Mouse (Mus musculus) thymus, adult 2 months (tissue): ENCODE measurements around the gene Csnk1g2. TPM values are rescaled to one million over a fixed set of nuclear protein-coding genes. Genes with fewer than 3 reads are reported as not detected.

Experiments used
- DNase-seq: peaks from one replicate; pipeline ENCODE4 v3.0.0; 2021
- H3K27ac ChIP-seq: fragments of 200-500 bp; 2 replicates; pipeline ENCODE4 v1.5.1; 2012; ENCODE audit warnings: low read length, control low read depth; ENCODE audit not compliant: control insufficient read depth, insufficient read depth
- H3K27me3 ChIP-seq: fragments of 200-500 bp; 2 replicates; pipeline ENCODE4 v1.6.1; 2012; ENCODE audit warnings: mild to moderate bottlenecking, low read length, moderate library complexity, mixed read lengths; ENCODE audit not compliant: control insufficient read depth, insufficient read depth
- H3K36me3 ChIP-seq: fragments of 200-500 bp; 2 replicates; pipeline ENCODE4 v1.6.1; 2012; ENCODE audit warnings: mild to moderate bottlenecking, low read length, moderate library complexity; ENCODE audit not compliant: control insufficient read depth, insufficient read depth
- H3K4me1 ChIP-seq: fragments of 200-500 bp; replicated peaks from 2 replicates; pipeline ENCODE4 v1.6.1; 2012; ENCODE audit warnings: low read length; ENCODE audit not compliant: control insufficient read depth, insufficient read depth
- H3K4me3 ChIP-seq: fragments of 200-500 bp; 2 replicates; pipeline ENCODE4 v1.5.1; 2012; ENCODE audit warnings: mild to moderate bottlenecking, low read length, control low read depth, moderate library complexity; ENCODE audit not compliant: control insufficient read depth, insufficient read depth
- CTCF ChIP-seq: fragments of 200-500 bp; IDR thresholded peaks from 2 replicates; pipeline ENCODE4 v1.5.1; 2012; ENCODE audit warnings: mild to moderate bottlenecking, control low read depth, low read length, moderate library complexity, borderline replicate concordance; ENCODE audit not compliant: control insufficient read depth, poor library complexity, insufficient read depth; ENCODE audit errors: extremely low read depth
- POLR2A ChIP-seq: fragments of 200-500 bp; IDR thresholded peaks from 2 replicates; pipeline ENCODE4 v1.6.1; 2012; ENCODE audit warnings: mild to moderate bottlenecking, low read length, control low read depth, moderate library complexity; ENCODE audit not compliant: control insufficient read depth, poor library complexity, insufficient read depth; ENCODE audit errors: extremely low read depth
- WGBS: fragments of 180-500 bp; shearing (Covaris S2); methylation state at CpG from one replicate; pipeline ENCODE4 v1.1.7; 2018; 5-methylcytosine and 5-hydroxymethylcytosine counted together
- polyA plus RNA-seq: library from polyadenylated mRNA; depleted of rRNA; stranded (reverse); fragments of >200 nt; gene quantifications from 2 replicates; pipeline ENCODE4 v1.2.3, GENCODE M21; 2012

Csnk1g2 gene
- polyA plus RNA-seq, 1 experiment, result 492 TPM

GRCm38 (mm10) chr10:80608435-80608834 lies 14.2 kb upstream of the Csnk1g2 start:
- no peak overlapping the region for H3K4me3 ChIP-seq
- H3K27me3 ChIP-seq, result no peaks in the 10 kb centered on the region
- no peak overlapping the region for H3K27ac ChIP-seq
- DNase-seq, result no peak
- no peak for TF ChIP-seq CTCF
- no peak for TF ChIP-seq POLR2A
- 99% methylated on average over 3 of the region's 3 CpGs for WGBS
- no peaks in the 10 kb centered on the region for H3K36me3 ChIP-seq
- peaks cover 75% of the 10 kb centered on the region for H3K4me1 ChIP-seq

GRCm38 (mm10) chr10:80609269-80609924 lies 13.2 kb upstream of the Csnk1g2 start:
- TF ChIP-seq POLR2A (no peak), CTCF (no peak)
- no peaks in the 10 kb centered on the region for H3K36me3 ChIP-seq
- peak overlapping the region; percentile 79 for H3K27ac ChIP-seq
- peaks cover 73% of the 10 kb centered on the region for H3K4me1 ChIP-seq
- no peak overlapping the region for H3K4me3 ChIP-seq
- no peak for DNase-seq
- no peaks in the 10 kb centered on the region for H3K27me3 ChIP-seq
- WGBS, result 88% methylated on average over 10 of the region's 10 CpGs

GRCm38 (mm10) chr10:80610116-80610785 lies 12.4 kb upstream of the Csnk1g2 start:
- peak overlapping the region; percentile 79 for H3K27ac ChIP-seq
- no peaks in the 10 kb centered on the region for H3K27me3 ChIP-seq
- H3K4me3 ChIP-seq, result no peak overlapping the region
- 58% methylated on average over 9 of the region's 9 CpGs for WGBS
- peaks cover under 1% of the 10 kb centered on the region; the same call in 1 of the 2 replicates for H3K36me3 ChIP-seq
- no peak for TF ChIP-seq CTCF
- TF ChIP-seq POLR2A, result no peak
- H3K4me1 ChIP-seq, result peaks cover 73% of the 10 kb centered on the region
- no peak for DNase-seq

- 16% methylated on average over 4 of the region's 4 CpGs for WGBS
- peaks cover 72% of the 10 kb centered on the region for H3K4me1 ChIP-seq
- DNase-seq, result peak; percentile 81
Measured at GRCm38 (mm10) chr10:80611024-80611423, 11.6 kb upstream of the Csnk1g2 start.

GRCm38 (mm10) chr10:80611905-80612304 lies 10.7 kb upstream of the Csnk1g2 start:
- no peaks in the 10 kb centered on the region for H3K27me3 ChIP-seq
- TF ChIP-seq POLR2A (no peak), CTCF (no peak)
- no peak overlapping the region for H3K27ac ChIP-seq
- H3K4me3 ChIP-seq, result no peak overlapping the region
- DNase-seq, result no peak
- peaks cover 4% of the 10 kb centered on the region; the same call in 1 of the 2 replicates for H3K36me3 ChIP-seq
- H3K4me1 ChIP-seq, result peaks cover 65% of the 10 kb centered on the region
- 94% methylated on average over 3 of the region's 3 CpGs for WGBS

More at GRCm38 (mm10) chr10:80611024-80611423, 11.6 kb upstream of the Csnk1g2 start:
- Histone ChIP-seq H3K27me3 (no peaks in the 10 kb centered on the region), H3K27ac (peak overlapping the region; percentile 79), H3K4me3 (no peak overlapping the region), H3K36me3 (peaks cover 4% of the 10 kb centered on the region; the same call in 1 of the 2 replicates)
- 0 out of 2 replicates have a peak, but pooled peaks have one; percentile 17 for TF ChIP-seq POLR2A
- peak; percentile 89; the same call in 1 of the 2 replicates for TF ChIP-seq CTCF

- no peak for DNase-seq
- Histone ChIP-seq H3K27ac (peak overlapping the region; percentile 91), H3K27me3 (no peaks in the 10 kb centered on the region), H3K36me3 (peaks cover 4% of the 10 kb centered on the region; the same call in 1 of the 2 replicates), H3K4me3 (no peak overlapping the region), H3K4me1 (peaks cover 56% of the 10 kb centered on the region)
- TF ChIP-seq POLR2A (no peak), CTCF (no peak)
- WGBS, result 90% methylated on average over 3 of the region's 3 CpGs
Measured at GRCm38 (mm10) chr10:80613821-80614220, 8.8 kb upstream of the Csnk1g2 start.
